Mouse (Mus musculus) MEL (cell line): ENCODE measurements around the gene Spem2.

Source experiments
- MAX ChIP-seq: IDR thresholded peaks from 2 replicates; pipeline ENCODE4 v1.6.1; 2011; ENCODE audit warnings: low read length, improper control_type of control experiment
- POLR2A ChIP-seq, 2 experiments: IDR thresholded peaks; 2 replicates each; pipeline ENCODE4 v1.6.1; 2011 to 2012; ENCODE audit warnings: low read length in 2 of 2, mild to moderate bottlenecking in 2 of 2, control low read depth in 1 of 2, improper control_type of control experiment in 1 of 2, low read depth in 1 of 2, moderate library complexity in 1 of 2; ENCODE audit not compliant: control insufficient read depth in 1 of 2, insufficient read depth in 1 of 2, poor library complexity in 1 of 2
- UBTF ChIP-seq: IDR thresholded peaks from 2 replicates; pipeline ENCODE4 v1.6.1; 2012; ENCODE audit warnings: low read depth, mild to moderate bottlenecking, inconsistent platforms, low read length, improper control_type of control experiment, moderate library complexity, borderline replicate concordance; ENCODE audit not compliant: insufficient read depth

DNA sequence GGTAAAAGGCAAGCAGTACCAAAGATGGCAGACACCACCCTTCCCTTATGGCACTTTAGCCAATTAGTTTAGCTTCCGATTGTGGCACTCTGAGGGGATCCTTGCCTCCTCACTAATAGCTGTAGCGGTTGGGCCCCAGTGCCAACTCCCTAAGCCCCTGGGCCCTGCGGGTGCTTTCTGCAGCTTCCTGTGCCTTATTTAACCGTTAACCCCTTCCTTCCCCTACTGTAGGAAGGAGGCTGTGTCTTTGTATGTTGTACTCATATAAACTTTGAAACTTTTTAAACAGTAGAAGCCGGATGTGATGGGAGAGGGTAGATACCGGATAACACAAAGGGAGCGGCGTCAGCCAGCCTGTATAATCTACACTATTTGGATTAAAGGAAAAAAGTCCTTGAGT is 32.5 kb upstream of the Spem2 start:
- no peak for TF ChIP-seq POLR2A (IDR thresholded peaks at IDR 0.05; ENCODE audit: control insufficient read depth in 1 of 2, insufficient read depth in 1 of 2, low read depth in 1 of 2, low read length in 2 of 2, poor library complexity in 1 of 2)
- TF ChIP-seq MAX: no peak
- no peak for TF ChIP-seq UBTF
